Mouse (Mus musculus) induced T-regulatory cell, adult 2 months (primary cell): ENCODE data around the gene Itpr2.
"Not testable (repeated sequence)": the region's sequence is repeated elsewhere in the genome, so short reads cannot be mapped to it uniquely, and the experiment has no call there.

ENCODE experiments used
- DNase-seq: peaks from one replicate; pipeline ENCODE4 v3.0.0-alpha.2; 2012; ENCODE audit warnings: low read depth

Gene Itpr2

GRCm38 (mm10) chr6:146469936-146470335 is 32.1 kb downstream of the Itpr2 start:
- DNase-seq = no peak

DNA sequence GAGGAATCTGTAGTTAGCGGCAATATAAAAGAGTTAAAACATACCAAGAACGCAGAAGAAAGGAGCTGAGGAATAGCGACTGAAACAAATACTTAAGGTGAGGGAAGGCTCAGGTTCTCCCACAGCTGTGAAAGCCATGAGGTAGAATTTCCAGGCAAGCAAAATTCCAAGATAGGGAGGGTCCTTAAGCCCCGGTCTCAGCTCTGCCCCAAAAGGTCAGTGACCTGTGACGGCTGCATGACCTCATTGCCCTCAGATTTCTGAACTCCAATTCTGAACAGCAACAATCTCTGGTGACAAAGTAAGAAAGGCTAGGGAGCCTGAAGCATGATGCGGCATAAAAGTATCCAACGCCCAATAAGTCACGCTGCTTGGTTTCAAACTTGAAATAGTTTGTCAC is 33.7 kb downstream of the Itpr2 start:
- DNase-seq = no peak

- DNase-seq = not testable (repeated sequence)
Observed at GRCm38 (mm10) chr6:146464645-146465042, 37.4 kb downstream of the Itpr2 start.

DNA sequence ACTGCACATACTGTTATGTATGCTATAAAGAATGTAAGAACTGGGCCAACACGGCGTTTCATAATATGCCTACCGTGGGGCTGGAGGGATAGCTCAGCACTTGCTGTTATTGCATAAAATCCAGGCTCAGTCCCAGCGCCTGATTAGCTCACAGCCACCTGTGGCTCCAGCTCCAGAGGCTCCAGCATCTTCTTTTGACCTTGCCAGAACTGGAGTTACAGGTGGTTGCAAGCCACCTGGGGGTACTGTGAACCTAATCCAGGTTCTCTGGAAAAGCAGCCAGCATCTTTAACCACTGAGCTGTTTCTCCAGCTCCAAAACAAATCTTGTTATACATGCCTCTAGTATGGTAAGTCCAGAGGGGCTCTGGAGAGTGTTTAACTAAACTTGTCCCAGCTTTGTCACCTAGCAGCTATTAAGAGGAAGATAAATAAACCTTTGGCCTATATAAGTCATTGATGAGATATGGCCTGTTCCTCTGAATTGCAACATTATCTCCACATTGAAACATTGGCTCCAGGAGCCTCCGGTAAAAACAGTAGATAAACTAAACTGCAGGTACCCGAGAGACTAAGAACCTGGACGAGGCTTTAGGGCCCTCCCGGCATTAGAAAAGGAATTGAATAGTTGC is 37.9 kb downstream of the Itpr2 start:
- DNase-seq = no peak

- DNase-seq = no peak
Observed at GRCm38 (mm10) chr6:146460936-146461335, 41.1 kb downstream of the Itpr2 start.

DNA sequence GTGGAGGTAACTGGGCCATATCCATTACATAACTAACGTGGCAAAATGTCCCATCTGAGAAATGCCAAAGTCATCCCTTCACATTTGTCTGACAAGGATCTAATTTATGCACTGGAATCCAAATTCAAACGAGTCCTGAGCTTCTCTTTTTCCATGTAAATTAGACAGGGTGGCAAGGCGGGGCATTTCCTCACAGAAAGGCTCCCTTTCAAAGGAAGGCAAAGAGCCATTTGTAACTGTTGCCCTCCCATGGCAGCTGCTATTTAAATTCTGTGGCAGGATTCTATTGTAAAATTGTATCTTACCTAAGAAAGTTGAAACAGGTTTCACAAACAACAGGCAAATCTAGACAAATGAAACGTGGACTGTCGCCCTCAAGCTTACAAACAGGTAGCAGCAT is 43.6 kb downstream of the Itpr2 start:
- DNase-seq = no peak

GRCm38 (mm10) chr6:146456741-146457140 is 45.3 kb downstream of the Itpr2 start:
- no peak for DNase-seq

DNA sequence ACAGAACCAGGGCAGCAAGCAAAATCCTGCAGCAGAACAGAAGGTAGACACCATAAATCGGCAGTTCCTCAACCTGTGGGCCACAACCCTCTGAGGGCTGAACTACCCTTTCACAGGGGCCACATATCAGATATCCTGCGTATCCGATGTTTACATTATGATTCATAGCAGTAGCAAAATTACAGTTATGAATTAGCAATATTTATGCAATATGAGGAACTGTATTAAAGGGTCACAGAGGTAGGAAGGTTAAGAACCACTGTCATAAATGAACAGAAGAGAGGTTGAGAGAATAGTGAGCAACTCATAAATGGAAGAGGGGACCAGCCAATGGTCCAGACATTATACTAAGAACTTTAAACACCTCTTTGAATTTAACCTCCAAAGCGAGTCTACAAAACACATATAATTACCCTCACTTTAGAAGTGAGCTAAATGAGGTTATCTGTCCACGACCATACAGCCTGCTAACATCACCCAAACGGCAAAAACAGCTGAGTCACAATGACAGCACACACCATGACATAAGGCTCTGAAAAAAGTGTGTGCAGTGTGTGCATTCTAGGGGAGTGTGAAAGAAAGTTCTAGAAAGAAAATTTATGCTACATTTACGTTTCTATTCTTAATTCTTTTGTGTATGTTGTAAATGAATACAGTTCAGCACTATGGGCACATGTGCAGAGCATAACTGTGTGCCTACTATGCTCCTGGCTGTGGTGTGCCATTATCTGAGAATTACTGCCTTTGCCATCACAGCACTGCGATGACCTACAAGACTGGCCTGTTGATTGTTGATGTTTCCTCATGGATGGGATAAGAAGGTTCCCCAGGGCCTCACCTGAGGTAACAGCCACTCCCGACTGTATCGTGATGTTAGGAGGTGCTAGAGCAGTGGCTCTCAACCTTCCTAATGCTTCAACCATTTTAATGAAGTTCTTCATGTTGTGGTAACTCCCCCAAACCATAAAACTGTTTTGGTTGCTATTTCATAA is 47.2 kb downstream of the Itpr2 start:
- no peak for DNase-seq

DNA sequence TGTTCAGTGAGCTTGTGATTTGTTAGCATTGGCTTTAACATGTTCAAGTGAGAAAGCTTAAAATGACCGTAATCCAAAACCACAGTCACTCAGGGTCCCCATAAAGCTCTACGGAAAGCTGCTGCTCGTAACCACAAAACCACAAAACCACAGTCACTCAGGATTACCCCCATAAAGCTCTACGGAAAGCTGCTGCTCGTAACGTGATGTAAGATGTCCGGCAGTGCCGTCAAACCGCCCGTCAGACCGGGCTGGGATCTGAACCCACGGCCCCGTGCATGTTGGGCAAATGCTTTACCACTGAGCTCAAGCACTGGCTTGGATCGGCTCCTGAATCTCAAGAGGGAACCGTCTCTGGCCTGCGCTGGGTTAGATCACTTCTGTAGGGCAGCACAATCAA is 49.5 kb downstream of the Itpr2 start:
- DNase-seq = peak; percentile 38

DNA sequence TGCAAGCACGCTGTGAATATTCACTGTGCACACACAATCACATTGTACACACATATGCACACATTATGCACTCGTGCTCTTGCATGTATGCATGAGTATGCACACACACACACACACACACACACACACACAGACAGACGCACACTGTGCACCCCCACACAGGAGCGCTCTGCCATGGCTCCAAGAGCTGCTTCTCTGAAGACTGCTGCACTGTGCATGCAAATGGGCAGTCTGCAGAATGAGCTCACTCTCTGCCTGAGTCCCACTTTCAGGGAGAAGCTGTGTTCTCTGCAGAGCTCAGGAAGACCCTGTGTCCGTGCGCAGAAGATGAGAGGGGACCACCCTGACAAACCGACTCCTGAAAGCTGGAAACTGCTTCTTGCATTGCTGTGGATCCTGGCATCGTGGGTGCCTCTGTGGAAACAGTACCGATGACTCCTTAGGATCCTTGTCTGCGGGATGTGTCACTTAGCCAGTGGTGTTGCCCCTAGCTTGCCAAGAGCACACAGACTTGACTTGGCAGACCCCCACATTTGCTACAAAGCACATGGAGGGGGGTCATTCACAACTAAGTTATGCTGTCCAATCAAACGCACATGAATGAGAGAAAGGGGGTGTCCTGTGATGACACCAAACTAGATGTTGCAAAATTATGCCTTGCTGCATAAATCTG is 55.9 kb downstream of the Itpr2 start:
- DNase-seq = no peak

DNA sequence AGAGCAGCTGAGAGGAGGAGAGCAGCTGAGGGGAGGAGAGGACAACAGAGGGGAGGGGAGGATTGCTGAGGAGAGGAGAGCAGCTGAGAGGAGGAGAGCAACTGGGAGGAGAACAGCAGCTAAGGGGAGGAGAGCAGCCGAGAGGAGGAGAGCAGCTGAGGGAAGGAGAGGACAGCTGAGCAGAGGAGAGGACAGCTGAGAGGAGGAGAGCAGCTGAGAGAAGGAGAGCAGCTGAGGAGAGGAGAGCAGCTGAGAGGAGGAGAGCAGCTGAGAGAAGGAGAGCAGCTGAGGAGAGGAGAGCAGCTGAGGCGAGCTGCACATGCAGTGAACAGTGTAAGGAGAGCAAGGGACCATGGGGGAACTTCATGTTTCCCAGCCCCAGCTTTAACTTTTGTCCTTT is 62.2 kb downstream of the Itpr2 start:
- DNase-seq = no peak

DNA sequence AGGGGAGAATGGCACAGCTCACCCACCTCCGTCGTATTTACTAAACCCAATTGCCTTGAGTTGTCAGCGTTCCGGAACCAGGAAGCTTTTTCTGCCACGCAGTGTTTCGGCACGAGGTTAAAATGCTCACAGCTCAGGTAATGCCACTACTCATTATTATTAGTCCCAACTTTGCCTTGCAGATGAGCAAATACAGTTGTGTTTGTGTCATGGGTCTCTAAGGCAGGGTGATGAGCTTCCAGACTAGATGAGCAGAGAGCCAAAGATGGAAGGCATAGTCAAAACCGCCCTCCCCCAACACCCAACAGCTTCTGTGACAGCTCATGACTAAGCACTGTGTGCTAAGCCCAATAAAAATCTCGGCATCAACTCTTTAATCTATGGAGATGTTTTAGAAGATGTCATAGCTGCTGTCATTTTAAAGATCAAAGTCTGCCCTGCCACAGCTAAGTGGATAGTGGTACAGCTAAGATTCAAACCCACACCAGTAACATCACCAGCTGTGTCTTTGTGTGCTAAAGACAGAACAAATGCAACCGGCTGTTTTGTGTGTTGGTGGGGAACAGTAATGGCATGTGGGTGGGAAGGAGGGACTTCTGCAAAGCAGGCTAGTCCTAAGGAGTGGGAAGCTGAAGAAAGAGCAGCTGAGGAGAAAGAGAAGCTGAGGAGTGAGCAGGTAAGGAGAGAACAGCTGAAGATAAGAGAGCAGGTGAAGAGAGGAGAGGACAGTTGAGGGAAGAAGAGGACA is 62.8 kb downstream of the Itpr2 start:
- DNase-seq = no peak

DNA sequence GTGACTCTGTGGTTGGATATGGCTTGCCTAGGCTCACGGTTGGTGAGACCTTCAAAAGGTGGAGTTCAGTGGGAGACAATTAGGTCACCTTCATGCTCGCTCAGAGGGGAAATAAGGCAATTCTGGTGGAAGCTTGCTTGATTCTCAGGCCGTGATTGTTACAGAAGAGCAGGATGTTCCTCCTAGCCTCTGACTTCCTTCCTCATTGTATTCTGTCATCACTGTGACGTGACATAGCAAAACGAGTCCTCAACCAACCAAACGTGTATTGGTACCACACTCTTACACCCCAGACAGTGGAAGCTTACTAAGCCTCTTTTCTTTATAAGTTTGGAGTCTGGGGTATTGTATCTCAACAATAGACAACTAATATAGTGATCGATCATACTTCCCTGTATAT is 64.0 kb downstream of the Itpr2 start:
- no peak for DNase-seq

- no peak for DNase-seq
Observed at GRCm38 (mm10) chr6:146436916-146437496, 65.0 kb downstream of the Itpr2 start.

DNA sequence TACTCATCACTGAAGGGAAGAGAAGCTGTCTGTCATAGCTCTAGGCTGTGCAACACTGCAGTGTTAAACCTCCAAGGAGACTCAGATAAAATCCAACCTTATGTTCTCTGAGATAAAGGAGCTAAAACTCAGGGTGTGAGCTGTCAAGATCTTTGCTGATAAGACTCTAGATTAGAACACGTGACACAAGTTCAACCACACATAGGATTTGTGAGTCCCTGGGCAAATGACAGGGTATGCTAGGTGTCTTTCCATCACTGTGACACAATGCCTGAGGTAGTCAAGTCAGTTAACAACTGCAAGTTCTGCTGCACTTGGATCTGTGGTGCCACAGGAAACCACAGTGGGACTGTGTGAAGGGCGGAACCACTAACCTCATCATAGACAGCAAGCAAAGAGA is 67.8 kb downstream of the Itpr2 start:
- peak; percentile 58 for DNase-seq

DNA sequence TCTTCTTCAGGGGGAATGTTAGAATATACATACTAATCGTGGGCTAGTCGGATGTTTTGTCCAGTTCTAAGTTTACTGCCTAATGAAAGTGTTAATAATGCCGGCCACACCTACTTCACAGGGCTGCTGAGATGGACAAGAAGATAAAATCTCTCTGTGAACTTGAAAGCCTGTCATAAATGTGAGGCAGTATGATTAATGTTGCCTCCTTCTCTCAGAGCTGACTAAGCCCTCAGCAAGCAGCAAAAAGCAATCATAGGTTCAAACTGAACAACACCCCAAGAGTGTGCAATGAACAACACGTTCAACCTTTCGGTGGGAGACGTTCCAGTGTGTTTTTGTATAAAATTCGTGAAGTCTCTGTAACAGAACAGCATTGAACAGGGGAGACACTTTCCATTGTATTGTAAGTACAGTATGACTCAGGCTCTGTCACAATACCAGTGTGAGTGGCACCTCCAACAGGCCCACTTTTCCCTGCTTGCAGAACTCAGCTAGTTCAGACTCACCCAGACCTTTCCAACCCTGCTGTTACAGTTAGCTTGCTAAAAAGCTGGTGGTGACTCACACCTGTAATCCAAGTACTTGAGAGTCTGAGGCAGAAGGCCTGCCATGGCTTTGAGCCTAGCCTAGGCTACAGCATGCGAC is 69.7 kb downstream of the Itpr2 start:
- DNase-seq = no peak

DNA sequence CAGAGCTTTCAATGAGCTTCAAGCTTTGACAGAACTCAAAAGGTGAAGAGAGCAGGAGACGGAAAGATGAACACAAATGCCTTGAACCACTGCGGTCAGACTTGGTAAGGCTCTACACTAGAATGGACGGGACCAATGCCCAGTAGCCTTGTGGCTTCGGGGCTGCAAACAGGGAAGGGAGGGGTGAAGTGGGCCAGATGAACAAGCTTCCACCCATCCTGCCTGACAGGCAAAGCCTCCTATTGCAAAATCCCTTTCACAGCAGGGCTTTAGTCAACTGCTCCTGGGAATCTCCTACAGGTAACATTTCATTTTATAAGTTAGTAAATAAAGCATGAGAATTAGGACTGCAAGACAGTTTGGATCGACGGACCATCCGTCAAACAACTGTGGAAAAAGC is 70.2 kb downstream of the Itpr2 start:
- no peak for DNase-seq

DNA sequence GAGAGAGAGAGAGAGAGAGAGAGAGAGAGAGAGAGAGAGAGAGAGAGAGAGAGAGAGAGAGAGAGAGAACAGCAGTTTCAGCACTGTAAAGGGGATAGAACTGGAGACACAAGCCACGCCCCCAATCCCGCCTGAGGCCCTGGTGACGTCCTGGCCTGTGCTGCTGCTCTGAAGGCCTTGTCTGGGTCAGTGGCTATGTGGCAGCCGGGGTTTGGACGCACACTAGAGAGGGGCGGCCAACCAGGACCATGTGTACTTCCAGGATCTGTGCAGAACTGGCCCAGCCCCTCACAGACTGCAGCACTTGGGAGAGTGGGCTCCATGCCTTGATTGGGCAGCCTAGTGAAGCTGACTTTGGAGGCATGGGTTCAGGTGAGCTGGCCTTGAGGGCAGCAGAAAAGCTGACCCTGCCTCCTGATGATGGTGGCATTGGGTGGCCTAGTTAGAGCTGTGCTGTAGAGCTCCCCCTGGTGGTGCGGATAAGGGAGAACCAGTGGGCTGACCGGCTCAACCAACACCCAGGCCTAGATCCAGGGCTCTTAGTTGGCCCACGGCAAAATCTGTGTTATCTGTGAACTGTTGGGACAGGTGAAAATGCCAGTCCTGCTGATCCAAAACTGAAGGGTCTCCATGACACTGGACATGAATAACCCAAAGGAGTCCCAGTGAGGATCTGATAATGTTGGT is 72.2 kb downstream of the Itpr2 start:
- peak; percentile 65 for DNase-seq

GRCm38 (mm10) chr6:146424778-146425177 is 77.2 kb downstream of the Itpr2 start:
- DNase-seq = no peak

DNA sequence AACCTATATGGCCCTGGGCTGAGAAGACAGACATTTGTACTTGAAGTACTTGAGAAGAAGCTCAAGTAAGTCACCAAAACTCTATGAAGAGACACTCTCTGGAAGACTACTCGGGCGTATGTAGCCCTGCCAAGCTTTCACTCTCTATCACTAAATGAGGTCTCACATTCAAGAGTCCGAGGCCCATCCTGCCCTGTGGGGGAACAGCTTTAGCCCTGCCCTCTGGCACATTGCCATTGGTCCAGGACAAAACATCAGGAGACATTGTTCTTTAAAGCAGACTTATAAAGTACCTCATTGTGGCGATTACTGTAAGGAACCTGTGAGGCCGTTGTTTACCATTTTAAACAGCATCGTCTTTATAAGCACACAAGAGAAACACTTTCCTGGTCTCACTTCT is 77.7 kb downstream of the Itpr2 start:
- DNase-seq = no peak

GRCm38 (mm10) chr6:146420718-146421117 is 81.3 kb downstream of the Itpr2 start:
- no peak for DNase-seq
